Mouse (Mus musculus): Measurements from ENCODE around the gene Acot4. TPM values are rescaled to one million over a fixed set of nuclear protein-coding genes. Genes with fewer than 3 reads are reported as not detected.
A peak's percentile ranks its signal among the peaks of the same experiment; 100 is the strongest.
"Not testable (repeated sequence)": the region's sequence is repeated elsewhere in the genome, so short reads cannot be mapped to it uniquely, and the experiment has no call there.

The Acot4 gene
- 0.14 and 1.8 TPM in 2 replicates for total RNA-seq (2014; rRNA removed)
- 0.68 and 1.2 TPM in 2 replicates for polyA plus RNA-seq (2015; fragmentation: Nextera tagmentation; extraction: Ambion mirVana)

GRCm38 (mm10) chr12:84038241-84038640 lies at the start of gene Acot4:
Acot4 (plus strand) TSS chr12:84038379.
- DNase-seq (ENCODE audit: low spot score): peak; percentile 13
- H3K9me3 ChIP-seq (ENCODE audit: low read length); H3K27me3 ChIP-seq (ENCODE audit: insufficient read depth, low read length); H3K4me1 ChIP-seq (ENCODE audit: insufficient read depth, low read length); H3K36me3 ChIP-seq (ENCODE audit: insufficient read depth, low read length); H3K27ac ChIP-seq: not testable (repeated sequence)
- ATAC-seq: peak; percentile 66; the same call in 1 of the 2 replicates
- Histone ChIP-seq H3K4me2 (ENCODE audit: low read depth, low read length) (peak within 1 kb of the TSS; percentile 64), H3K4me3 (ENCODE audit: low read length) (peak within 1 kb of the TSS; percentile 42), H3K9ac (replicated peaks; ENCODE audit: low read length) (peak within 1 kb of the TSS; percentile 48)
- WGBS: 7% methylated on average over 31 of the region's 32 CpGs

- peak overlapping the region; percentile 53 for H3K4me2 ChIP-seq (ENCODE audit: low read depth, low read length)
- H3K9ac ChIP-seq (replicated peaks; ENCODE audit: low read length): peak overlapping the region; percentile 77
- DNase-seq (ENCODE audit: low spot score) (no peak), ATAC-seq (peak; percentile 33; the same call in 1 of the 2 replicates)
- no peaks in the 10 kb centered on the region for H3K9me3 ChIP-seq (ENCODE audit: low read length)
- WGBS: 62% methylated on average over 4 of the region's 4 CpGs
- no peak for TF ChIP-seq CTCF (IDR thresholded peaks at IDR 0.05; ENCODE audit: low read depth)
- H3K27ac ChIP-seq: peak overlapping the region; percentile 96
- peak overlapping the region; percentile 54 for H3K4me3 ChIP-seq (ENCODE audit: low read length)
- H3K36me3 ChIP-seq (ENCODE audit: insufficient read depth, low read length): no peaks in the 10 kb centered on the region
- no peaks in the 10 kb centered on the region for H3K27me3 ChIP-seq (ENCODE audit: insufficient read depth, low read length)
- no peaks in the 10 kb centered on the region for H3K4me1 ChIP-seq (ENCODE audit: insufficient read depth, low read length)
Observed at GRCm38 (mm10) chr12:83988483-83988882, 49.7 kb upstream of the Acot4 start.

GRCm38 (mm10) chr12:83989378-83989777 lies 48.8 kb upstream of the Acot4 start:
- no peaks in the 10 kb centered on the region for H3K36me3 ChIP-seq (ENCODE audit: insufficient read depth, low read length)
- 98% methylated on average over 4 of the region's 4 CpGs for WGBS
- no peak for ATAC-seq
- no peak for DNase-seq (ENCODE audit: low spot score)
- H3K4me3 ChIP-seq (ENCODE audit: low read length): no peak overlapping the region
- no peaks in the 10 kb centered on the region for H3K27me3 ChIP-seq (ENCODE audit: insufficient read depth, low read length)
- H3K4me1 ChIP-seq (ENCODE audit: insufficient read depth, low read length): no peaks in the 10 kb centered on the region
- no peak overlapping the region for H3K9ac ChIP-seq (replicated peaks; ENCODE audit: low read length)
- no peak overlapping the region for H3K4me2 ChIP-seq (ENCODE audit: low read depth, low read length)
- no peak for TF ChIP-seq CTCF (IDR thresholded peaks at IDR 0.05; ENCODE audit: low read depth)
- no peak overlapping the region for H3K27ac ChIP-seq
- no peaks in the 10 kb centered on the region for H3K9me3 ChIP-seq (ENCODE audit: low read length)

GRCm38 (mm10) chr12:83997221-83997620 lies 41.0 kb upstream of the Acot4 start:
- Histone ChIP-seq H3K4me1 (ENCODE audit: insufficient read depth, low read length) (peaks cover 4% of the 10 kb centered on the region; the same call in 1 of the 2 replicates), H3K4me3 (ENCODE audit: low read length) (no peak overlapping the region), H3K9ac (replicated peaks; ENCODE audit: low read length) (no peak overlapping the region), H3K27ac (no peak overlapping the region), H3K9me3 (ENCODE audit: low read length) (0 out of 2 replicates have a peak, but pooled peaks cover 3% of the 10 kb centered on the region), H3K27me3 (ENCODE audit: insufficient read depth, low read length) (no peaks in the 10 kb centered on the region), H3K4me2 (ENCODE audit: low read depth, low read length) (no peak overlapping the region), H3K36me3 (ENCODE audit: insufficient read depth, low read length) (no peaks in the 10 kb centered on the region)
- 42% methylated on average over 2 of the region's 2 CpGs for WGBS
- no peak for TF ChIP-seq CTCF (IDR thresholded peaks at IDR 0.05; ENCODE audit: low read depth)
- no peak for DNase-seq (ENCODE audit: low spot score)
- ATAC-seq: no peak

DNA sequence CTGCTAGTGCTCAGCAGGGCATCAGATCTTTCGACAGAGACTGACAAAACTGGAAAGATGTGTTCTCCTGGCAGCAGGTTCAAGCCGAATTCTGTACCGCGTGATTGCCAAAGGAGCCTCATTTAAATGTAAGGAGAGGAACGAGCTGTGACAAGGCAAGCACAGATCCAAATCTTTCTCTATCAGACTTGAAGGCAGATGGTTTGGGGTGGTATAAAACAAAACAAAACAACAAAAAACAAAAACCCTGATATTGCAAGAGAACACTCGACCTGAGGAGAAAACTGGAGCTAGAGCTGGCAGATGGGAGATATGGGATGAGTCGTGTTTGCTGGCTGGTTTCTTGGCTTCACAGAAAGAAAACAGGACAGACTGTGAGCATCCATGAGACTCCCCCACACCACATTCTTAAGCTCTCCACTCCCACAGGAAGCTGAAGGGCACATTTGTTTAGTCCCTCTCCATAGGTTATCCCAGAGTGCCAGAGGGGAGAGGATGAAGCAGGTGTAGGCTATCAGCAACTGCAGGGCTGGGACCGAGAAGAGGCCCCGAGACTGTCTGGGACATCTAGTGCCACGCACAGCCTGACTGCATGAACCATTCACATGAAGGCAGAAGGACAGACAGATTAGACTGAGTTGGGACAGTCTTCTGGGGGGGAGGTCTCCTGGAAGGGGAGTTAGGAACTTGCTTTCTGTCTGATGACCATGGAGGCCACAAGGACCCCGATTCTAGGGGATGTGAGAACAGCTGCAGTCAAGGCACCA lies 39.7 kb upstream of the Acot4 start:
- 0 out of 2 replicates have a peak, but pooled peaks cover 3% of the 10 kb centered on the region for H3K9me3 ChIP-seq (ENCODE audit: low read length)
- H3K27me3 ChIP-seq (ENCODE audit: insufficient read depth, low read length): no peaks in the 10 kb centered on the region
- 47% methylated on average over 11 of the region's 11 CpGs for WGBS
- H3K4me3 ChIP-seq (ENCODE audit: low read length): no peak overlapping the region
- no peak for TF ChIP-seq CTCF (IDR thresholded peaks at IDR 0.05; ENCODE audit: low read depth)
- peak overlapping the region; percentile 58 for H3K27ac ChIP-seq
- DNase-seq (ENCODE audit: low spot score) (no peak), ATAC-seq (no peak)
- H3K36me3 ChIP-seq (ENCODE audit: insufficient read depth, low read length): no peaks in the 10 kb centered on the region
- no peak overlapping the region for H3K9ac ChIP-seq (replicated peaks; ENCODE audit: low read length)
- H3K4me1 ChIP-seq (ENCODE audit: insufficient read depth, low read length): peaks cover 4% of the 10 kb centered on the region; the same call in 1 of the 2 replicates
- H3K4me2 ChIP-seq (ENCODE audit: low read depth, low read length): no peak overlapping the region

DNA sequence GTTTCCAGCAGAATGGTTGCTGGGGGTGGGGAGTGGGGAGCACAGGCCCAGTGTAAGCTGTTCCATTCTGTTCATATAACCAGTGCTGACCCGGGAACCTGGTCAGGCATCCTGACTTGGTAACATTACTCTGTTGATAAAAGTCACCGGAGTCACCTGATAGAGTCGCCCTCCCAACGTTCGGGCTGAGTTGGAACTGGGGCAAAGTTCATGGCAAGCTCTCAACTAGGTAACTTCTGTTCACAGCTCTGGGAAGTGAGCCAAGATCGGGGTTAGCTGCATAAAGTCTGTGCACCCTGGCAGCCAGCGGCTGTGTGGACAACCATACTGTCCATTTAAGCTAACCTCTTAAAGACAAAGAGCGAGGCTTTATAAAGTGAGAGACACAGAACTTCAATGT lies 38.9 kb upstream of the Acot4 start:
- ATAC-seq: peak; percentile 58; the same call in 1 of the 2 replicates
- not testable (repeated sequence) for H3K4me3 ChIP-seq (ENCODE audit: low read length); H3K27ac ChIP-seq; H3K9ac ChIP-seq (replicated peaks; ENCODE audit: low read length); H3K36me3 ChIP-seq (ENCODE audit: insufficient read depth, low read length); H3K4me1 ChIP-seq (ENCODE audit: insufficient read depth, low read length); H3K9me3 ChIP-seq (ENCODE audit: low read length); H3K27me3 ChIP-seq (ENCODE audit: insufficient read depth, low read length); H3K4me2 ChIP-seq (ENCODE audit: low read depth, low read length)
- peak; percentile 60 for DNase-seq (ENCODE audit: low spot score)
- WGBS: 53% methylated on average over 8 of the region's 8 CpGs

GRCm38 (mm10) chr12:84000418-84000817 lies 37.8 kb upstream of the Acot4 start:
- no peak overlapping the region for H3K27ac ChIP-seq
- H3K4me1 ChIP-seq (ENCODE audit: insufficient read depth, low read length): peaks cover 4% of the 10 kb centered on the region; the same call in 1 of the 2 replicates
- no peaks in the 10 kb centered on the region for H3K27me3 ChIP-seq (ENCODE audit: insufficient read depth, low read length)
- WGBS: 90% methylated on average over 3 of the region's 3 CpGs
- no peak overlapping the region for H3K4me2 ChIP-seq (ENCODE audit: low read depth, low read length)
- no peak for ATAC-seq
- no peaks in the 10 kb centered on the region for H3K36me3 ChIP-seq (ENCODE audit: insufficient read depth, low read length)
- H3K9me3 ChIP-seq (ENCODE audit: low read length): 0 out of 2 replicates have a peak, but pooled peaks cover 3% of the 10 kb centered on the region
- TF ChIP-seq CTCF (IDR thresholded peaks at IDR 0.05; ENCODE audit: low read depth): no peak
- no peak overlapping the region for H3K9ac ChIP-seq (replicated peaks; ENCODE audit: low read length)
- no peak for DNase-seq (ENCODE audit: low spot score)
- no peak overlapping the region for H3K4me3 ChIP-seq (ENCODE audit: low read length)
